Mouse (Mus musculus) left cerebral cortex, adult 18-20 months (tissue): ENCODE measurements around the gene Yaf2. TPM values are rescaled to one million over a fixed set of nuclear protein-coding genes. Genes with fewer than 3 reads are reported as not detected.
A peak's percentile ranks its signal among the peaks of the same experiment; 100 is the strongest.
"Not testable (repeated sequence)": the region's sequence is repeated elsewhere in the genome, so short reads cannot be mapped to it uniquely, and the experiment has no call there.

ENCODE experiments used
- DNase-seq, 2 experiments: peaks; one replicate each; pipeline ENCODE4 v3.0.0; 2021 to 2022; ENCODE audit warnings: low spot score in 2 of 2, mixed read lengths in 1 of 2
- total RNA-seq, 2 experiments: library from RNA; stranded (reverse); gene quantifications; 2 replicates each; pipeline ENCODE4 v1.2.3; 2021

Gene Yaf2
- total RNA-seq, 2 experiments from 2014 or later = 104 to 105 TPM

GRCm38 (mm10) chr15:93259933-93260332 is 76.8 kb downstream of the Yaf2 start:
- DNase-seq = no peak

GRCm38 (mm10) chr15:93255295-93255694 is 81.4 kb downstream of the Yaf2 start:
- DNase-seq = no peak

- no peak for DNase-seq
Measured at GRCm38 (mm10) chr15:93253172-93253571, 83.6 kb downstream of the Yaf2 start.

GRCm38 (mm10) chr15:93252396-93252795 is 84.3 kb downstream of the Yaf2 start:
- DNase-seq = peak; percentile 44 to 59

- peak in 1 of 2 experiments; percentile 45 for DNase-seq
Measured at GRCm38 (mm10) chr15:93251553-93252250, 85.0 kb downstream of the Yaf2 start.

GRCm38 (mm10) chr15:93243202-93243601 is 93.5 kb downstream of the Yaf2 start:
- no peak for DNase-seq

- not testable (repeated sequence) for DNase-seq
Measured at GRCm38 (mm10) chr15:93236456-93236855, 100.3 kb downstream of the Yaf2 start.

Other genes with a start within 250 kb of the Yaf2 start
- 10 to 100 TPM; 11.7 to 13.4 TPM for gene Gxylt1, start 61.8 kb downstream of the Yaf2 start, total RNA-seq
- 10 to 100 TPM; 73.4 to 74.4 TPM for gene Zcrb1, start 61.4 kb upstream of the Yaf2 start, total RNA-seq
- gene Pphln1, start 61.4 kb upstream of the Yaf2 start, total RNA-seq = 10 to 100 TPM; 43.9 to 47.7 TPM